Mouse (Mus musculus) bone marrow macrophage, adult 2 months (primary cell): Measurements from ENCODE around the gene Dach1.

Experiments
- CTCF ChIP-seq: IDR thresholded peaks from 2 replicates; pipeline ENCODE4 v1.5.1; 2012; ENCODE audit warnings: low read depth, mild to moderate bottlenecking, low read length, moderate library complexity
- POLR2A ChIP-seq: IDR thresholded peaks from 2 replicates; pipeline ENCODE4 v1.6.1; 2012; ENCODE audit warnings: mild to moderate bottlenecking, low read depth, low read length, borderline replicate concordance

- TF ChIP-seq CTCF (no peak), POLR2A (no peak)
These were observed 321.9 kb downstream of the Dach1 start for GRCm38 (mm10) chr14:97847641-97848040.
